Mouse (Mus musculus) myocyte (in vitro differentiated cells): ENCODE measurements around the gene Spaca7. TPM values are rescaled to one million over a fixed set of nuclear protein-coding genes. Genes with fewer than 3 reads are reported as not detected.

Source experiments
- H3K27me3 ChIP-seq: one replicate; pipeline ENCODE4 v1.6.1; 2011; ENCODE audit not compliant: control insufficient read depth, insufficient read depth, insufficient read length
- H3K36me3 ChIP-seq: one replicate; pipeline ENCODE4 v1.6.1; 2011; ENCODE audit not compliant: control insufficient read depth, insufficient read depth
- H3K4me2 ChIP-seq: one replicate; pipeline ENCODE4 v1.6.1; 2011; ENCODE audit warnings: low read depth, control low read depth
- H3K4me3 ChIP-seq: one replicate; pipeline ENCODE4 v1.5.1; 2011; ENCODE audit warnings: mild to moderate bottlenecking, control low read depth, moderate library complexity
- H3K79me2 ChIP-seq: one replicate; pipeline ENCODE4 v1.6.1; 2011; ENCODE audit not compliant: control insufficient read depth, insufficient read depth
- H3ac ChIP-seq: one replicate; pipeline ENCODE4 v1.6.1; 2011; ENCODE audit not compliant: control insufficient read depth, insufficient read length
- CEBPB ChIP-seq: IDR thresholded peaks from 2 replicates; pipeline ENCODE4 v1.6.1; 2011; ENCODE audit warnings: mild to moderate bottlenecking, moderate library complexity; ENCODE audit not compliant: poor library complexity, insufficient read depth, severe bottlenecking
- E2F4 ChIP-seq: IDR thresholded peaks from one replicate; pipeline ENCODE4 v1.6.1; 2011; ENCODE audit warnings: mild to moderate bottlenecking, control low read depth, moderate library complexity; ENCODE audit not compliant: insufficient read depth
- MAX ChIP-seq: IDR thresholded peaks from one replicate; pipeline ENCODE4 v1.6.1; 2011; ENCODE audit warnings: low read depth, mild to moderate bottlenecking, control low read depth
- MYOD1 ChIP-seq, 3 experiments: IDR thresholded peaks; one replicate each; pipeline ENCODE4 v1.6.1; 2011; ENCODE audit warnings: control low read depth in 2 of 3, low read depth in 2 of 3, mild to moderate bottlenecking in 2 of 3, moderate library complexity in 1 of 3; ENCODE audit not compliant: insufficient read length in 2 of 3, control insufficient read depth in 1 of 3
- MYOG ChIP-seq, 3 experiments: IDR thresholded peaks; one replicate each; pipeline ENCODE4 v1.6.1; 2011; ENCODE audit warnings: control low read depth in 2 of 3, low read depth in 2 of 3, mild to moderate bottlenecking in 2 of 3; ENCODE audit not compliant: insufficient read length in 2 of 3, control insufficient read depth in 1 of 3, insufficient read depth in 1 of 3
- POLR2A ChIP-seq: IDR thresholded peaks from one replicate; pipeline ENCODE4 v1.6.1; 2011; ENCODE audit warnings: low read depth, mild to moderate bottlenecking, control low read depth, moderate library complexity; ENCODE audit not compliant: insufficient read length
- POLR2AphosphoS2 ChIP-seq: IDR thresholded peaks from one replicate; pipeline ENCODE4 v1.6.1; 2011; ENCODE audit warnings: low read depth, control low read depth; ENCODE audit not compliant: insufficient read length
- REST ChIP-seq: IDR thresholded peaks from one replicate; pipeline ENCODE4 v1.6.1; 2011; ENCODE audit warnings: mild to moderate bottlenecking, control low read depth, moderate library complexity; ENCODE audit not compliant: insufficient read depth, insufficient read length
- SRF ChIP-seq: IDR thresholded peaks from one replicate; pipeline ENCODE4 v1.6.1; 2011; ENCODE audit warnings: low read depth; ENCODE audit not compliant: control insufficient read depth, insufficient read length
- TCF12 ChIP-seq: IDR thresholded peaks from one replicate; pipeline ENCODE4 v1.6.1; 2011; ENCODE audit warnings: mild to moderate bottlenecking, control low read depth; ENCODE audit not compliant: poor library complexity, insufficient read depth, severe bottlenecking
- TCF3 ChIP-seq: IDR thresholded peaks from one replicate; pipeline ENCODE4 v1.6.1; 2011; ENCODE audit warnings: low read depth, control low read depth; ENCODE audit not compliant: insufficient read length
- USF1 ChIP-seq: IDR thresholded peaks from one replicate; pipeline ENCODE4 v1.6.1; 2011; ENCODE audit warnings: low read depth, mild to moderate bottlenecking, control low read depth, moderate library complexity
- polyA plus RNA-seq: library from polyadenylated mRNA; unstranded; fragments of >200 nt; fragmentation: generic; extraction: Trizol; gene quantifications from one replicate; pipeline ENCODE4 v1.2.1, GENCODE M21; 2012; ENCODE audit warnings: missing spikeins

Gene Spaca7
- polyA plus RNA-seq, 1 experiment = not detected

DNA sequence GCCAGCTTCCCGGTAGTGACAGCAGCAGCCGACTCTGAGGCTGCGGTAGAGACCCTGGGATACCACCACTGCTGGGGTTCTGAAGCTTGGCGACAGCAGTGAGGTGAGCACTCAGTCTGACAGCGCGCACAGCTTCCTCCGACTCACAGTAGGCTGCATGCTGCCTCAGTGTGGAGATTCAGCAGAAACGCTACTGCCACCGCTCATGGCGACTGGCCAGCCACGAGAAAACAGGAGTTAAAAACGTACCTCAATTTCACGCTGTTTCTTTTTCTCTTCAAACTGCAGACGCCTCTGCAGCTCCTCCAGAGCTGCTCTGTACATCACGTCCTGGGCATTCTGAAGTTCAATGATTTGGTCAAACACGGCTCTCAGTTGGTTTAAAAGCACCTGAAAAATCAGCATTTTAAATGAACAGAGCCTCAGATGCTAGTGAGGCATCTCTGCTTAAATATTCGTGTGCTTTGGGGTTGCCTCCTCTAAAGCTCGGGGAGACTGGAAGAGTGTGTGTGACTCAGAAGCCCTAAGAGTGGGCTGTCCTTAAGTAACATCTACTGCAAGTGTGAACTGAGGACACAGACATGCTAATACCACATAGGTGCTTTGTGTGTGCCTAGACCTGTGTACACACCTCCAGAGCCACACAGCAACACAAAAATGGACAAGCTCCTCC is 48.9 kb downstream of the Spaca7 start:
- Histone ChIP-seq H3K4me2 (no peak overlapping the region), H3K27me3 (no peaks in the 10 kb centered on the region), H3K4me3 (no peak overlapping the region), H3K79me2 (no peaks in the 10 kb centered on the region), H3K36me3 (peaks cover 10% of the 10 kb centered on the region), H3ac (no peak overlapping the region)
- TF ChIP-seq TCF12 (no peak), CEBPB (no peak), USF1 (no peak), REST (no peak), MAX (no peak), TCF3 (no peak), MYOG (IDR thresholded peaks at IDR 0.05; ENCODE audit: control insufficient read depth in 1 of 3, insufficient read depth in 1 of 3, insufficient read length in 2 of 3, low read depth in 2 of 3) (no peak), E2F4 (no peak), POLR2AphosphoS2 (no peak), MYOD1 (IDR thresholded peaks at IDR 0.05; ENCODE audit: control insufficient read depth in 1 of 3, insufficient read length in 2 of 3, low read depth in 2 of 3) (no peak), POLR2A (no peak)

DNA sequence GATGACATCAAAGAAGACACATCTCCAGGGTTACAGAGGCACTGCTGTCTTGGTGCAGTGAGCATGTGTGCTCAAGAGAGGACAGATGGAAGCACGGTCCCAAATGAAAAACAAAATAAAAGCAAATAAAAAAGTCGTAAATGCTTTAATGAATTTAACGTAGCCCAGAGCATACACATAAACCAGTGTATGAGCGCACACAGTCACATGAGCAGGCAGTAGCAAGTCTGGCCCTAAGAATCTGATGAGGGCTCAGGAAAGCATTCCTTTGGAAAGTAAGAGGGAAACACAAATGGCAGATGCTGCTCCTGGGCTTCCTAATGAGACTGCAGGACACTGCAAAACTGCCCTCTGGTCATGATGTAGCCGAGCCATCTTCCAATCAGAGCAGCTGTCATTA is 53.1 kb downstream of the Spaca7 start:
- no peak overlapping the region for H3ac ChIP-seq
- H3K4me3 ChIP-seq = no peak overlapping the region
- H3K36me3 ChIP-seq = peaks cover 16% of the 10 kb centered on the region
- no peaks in the 10 kb centered on the region for H3K79me2 ChIP-seq
- no peaks in the 10 kb centered on the region for H3K27me3 ChIP-seq
- TF ChIP-seq POLR2A (no peak), TCF12 (no peak), CEBPB (no peak), SRF (no peak), REST (no peak), MYOG (IDR thresholded peaks at IDR 0.05; ENCODE audit: control insufficient read depth in 1 of 3, insufficient read depth in 1 of 3, insufficient read length in 2 of 3, low read depth in 2 of 3) (no peak), E2F4 (no peak), MAX (no peak), MYOD1 (IDR thresholded peaks at IDR 0.05; ENCODE audit: control insufficient read depth in 1 of 3, insufficient read length in 2 of 3, low read depth in 2 of 3) (no peak), POLR2AphosphoS2 (no peak)
- no peak overlapping the region for H3K4me2 ChIP-seq

DNA sequence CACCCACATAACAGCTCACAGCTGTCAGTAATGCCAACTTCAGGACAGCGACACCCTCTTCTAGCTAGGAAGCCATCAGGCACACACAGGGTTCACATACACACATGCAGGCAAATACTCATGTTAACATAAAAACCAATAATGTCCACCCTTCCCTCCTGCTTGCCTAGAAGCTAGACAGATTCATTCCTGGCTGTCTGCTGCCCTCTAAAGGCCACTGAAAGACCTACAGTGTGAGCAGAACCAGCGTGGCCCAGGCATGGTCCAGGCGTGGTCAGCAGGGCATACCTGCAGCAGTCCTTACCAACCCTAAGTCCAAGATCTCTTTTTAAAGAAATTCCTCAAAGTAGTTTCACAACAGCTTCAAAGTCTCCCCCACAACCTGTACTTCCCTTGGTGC is 56.2 kb downstream of the Spaca7 start:
- no peak overlapping the region for H3ac ChIP-seq
- peaks cover 12% of the 10 kb centered on the region for H3K36me3 ChIP-seq
- TF ChIP-seq MYOD1 (IDR thresholded peaks at IDR 0.05; ENCODE audit: control insufficient read depth in 1 of 3, insufficient read length in 2 of 3, low read depth in 2 of 3) (no peak), REST (no peak), MAX (no peak), TCF12 (no peak), SRF (no peak), CEBPB (no peak)
- no peaks in the 10 kb centered on the region for H3K27me3 ChIP-seq
- H3K79me2 ChIP-seq = no peaks in the 10 kb centered on the region
- no peak overlapping the region for H3K4me3 ChIP-seq
- H3K4me2 ChIP-seq = no peak overlapping the region

DNA sequence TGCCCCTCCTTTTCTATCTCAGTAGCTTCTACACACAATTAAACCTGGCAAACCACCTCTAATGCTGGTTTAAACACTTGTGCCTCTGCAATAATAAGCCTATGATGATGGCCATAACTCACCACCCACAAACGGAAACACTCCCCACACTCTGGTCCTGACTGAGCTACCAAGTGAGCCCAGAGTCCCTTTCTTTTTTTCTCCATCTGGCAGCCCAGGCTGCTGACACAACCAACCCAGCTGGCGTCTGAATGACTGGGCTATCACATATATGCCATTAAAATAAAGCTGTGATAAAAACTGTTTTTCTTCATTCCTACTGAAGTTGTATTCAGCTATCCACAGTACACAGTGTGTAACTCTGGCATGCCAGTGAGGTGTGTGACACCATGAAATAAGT is 62.5 kb downstream of the Spaca7 start:
- TF ChIP-seq POLR2AphosphoS2 = no peak
- TF ChIP-seq REST = no peak
- no peak for TF ChIP-seq TCF12
- TF ChIP-seq E2F4 = no peak
- TF ChIP-seq MYOG (IDR thresholded peaks at IDR 0.05; ENCODE audit: control insufficient read depth in 1 of 3, insufficient read depth in 1 of 3, insufficient read length in 2 of 3, low read depth in 2 of 3) = no peak
- peaks cover 33% of the 10 kb centered on the region for H3K36me3 ChIP-seq
- H3K79me2 ChIP-seq = no peaks in the 10 kb centered on the region
- no peak overlapping the region for H3K4me2 ChIP-seq
- H3K4me3 ChIP-seq = no peak overlapping the region
- no peaks in the 10 kb centered on the region for H3K27me3 ChIP-seq
- H3ac ChIP-seq = no peak overlapping the region

DNA sequence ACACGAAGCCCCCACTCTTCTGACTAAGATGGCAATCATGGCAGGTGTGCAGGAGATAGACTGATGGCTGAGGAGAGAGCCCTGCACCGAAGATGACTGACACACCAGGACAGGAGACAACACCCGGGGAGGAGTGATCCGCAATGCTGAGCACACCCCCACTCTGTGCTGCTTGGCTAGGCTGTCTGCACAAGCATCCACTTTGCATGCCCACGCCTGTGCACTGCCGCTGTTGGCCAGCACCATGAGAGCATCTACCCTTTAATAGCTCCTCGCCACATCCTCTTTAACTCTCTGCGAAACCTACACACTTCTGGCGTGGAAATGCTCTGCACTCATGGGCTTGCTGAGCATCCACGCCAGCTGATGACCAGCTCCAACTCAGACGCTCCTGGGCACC is 65.6 kb downstream of the Spaca7 start:
- Histone ChIP-seq H3K4me2 (no peak overlapping the region), H3K79me2 (no peaks in the 10 kb centered on the region), H3K4me3 (no peak overlapping the region), H3ac (no peak overlapping the region), H3K36me3 (peaks cover 39% of the 10 kb centered on the region), H3K27me3 (no peaks in the 10 kb centered on the region)
- TF ChIP-seq REST (no peak), MAX (no peak), TCF3 (no peak), CEBPB (no peak), MYOD1 (IDR thresholded peaks at IDR 0.05; ENCODE audit: control insufficient read depth in 1 of 3, insufficient read length in 2 of 3, low read depth in 2 of 3) (no peak), USF1 (no peak), TCF12 (no peak), SRF (no peak), MYOG (IDR thresholded peaks at IDR 0.05; ENCODE audit: control insufficient read depth in 1 of 3, insufficient read depth in 1 of 3, insufficient read length in 2 of 3, low read depth in 2 of 3) (no peak), POLR2A (no peak), POLR2AphosphoS2 (no peak), E2F4 (no peak)
